In genomic region chr16:38285801-38286200, GRCm38 (mm10) we compare ENCODE assay signal across 37 mouse cellular contexts. TPM values are rescaled to one million over a fixed set of nuclear protein-coding genes. Genes with fewer than 3 reads are reported as not detected.
A peak's percentile ranks its signal among the peaks of the same experiment; 100 is the strongest.
DNase-seq lines count a peak whose midpoint lies in the region; ATAC-seq and TF ChIP-seq lines count a peak whose summit lies in the region.
"Had no signal": no experiment of that assay in that cellular context is flagged by ENCODE, and none has a peak within 500 bp of the region (broad histone marks: within the 10 kb centered on the region; RNA-seq: fewer than 3 reads in every experiment).

No protein-coding gene starts in this region.

- peak; percentile 27 for ATAC-seq in liver, postnatal 0 days
- ATAC-seq: forebrain, embryonic 13.5 days; inflammation-experienced regulatory T-cells, adult 6 months; lung, postnatal 0 days had no signal

- intact Hi-C loops in heart, postnatal 14 days (cut with DNase I), result no loop called here

- no peak overlapping the region for H3K4me2 ChIP-seq in liver, postnatal 0 days (ENCODE audit: low read depth, low read length)
- H3K4me2 ChIP-seq: embryonic facial prominence, embryonic 15.5 days; forebrain, embryonic 13.5 days; heart, embryonic 13.5 days; hindbrain, embryonic 15.5 days; limb, embryonic 12.5 days had no signal

- DNase-seq in adrenal gland, postnatal 14 days, result peak; percentile 35
- no peak for DNase-seq in adrenal gland, adult 8-10 months
- DNase-seq in 3T3-L1 (ENCODE audit: low read depth, low spot score) (peak; percentile 31), NIH3T3 (ENCODE audit: low read depth) (peak; percentile 71)
- peak; percentile 64 for DNase-seq in liver, postnatal 0 days
- DNase-seq in left cerebral cortex, adult 11 months (ENCODE audit: low spot score), result no peak
- no peak for DNase-seq in heart, postnatal 14 days
- DNase-seq: B cell, adult 2 months; cerebellum, adult 8-10 months; cerebellum, postnatal 25 days; gastrocnemius, postnatal 25 days; heart, adult 2 months; heart, postnatal 10 days; layer of hippocampus, adult 9-11 months; lung, adult 18-20 months; lung, postnatal 4 days; spleen, adult 18-20 months; thymus, adult 18-20 months; thymus, postnatal 4 days had no signal

- H3K27ac ChIP-seq in liver, postnatal 0 days (ENCODE audit: low read depth), result peak overlapping the region; percentile 97
- H3K27ac ChIP-seq: embryonic facial prominence, embryonic 10.5 days; embryonic facial prominence, embryonic 15.5 days; forebrain, embryonic 13.5 days; heart, adult 2 months; heart, embryonic 13.5 days; hindbrain, embryonic 10.5 days; hindbrain, embryonic 15.5 days; left cerebral cortex, adult 2 months; limb, embryonic 12.5 days had no signal

- WGBS in liver, postnatal 0 days (ENCODE audit: insufficient replicate concordance), result 52% methylated on average over 7 of the region's 7 CpGs

- H3K4me1 ChIP-seq in liver, postnatal 0 days (ENCODE audit: insufficient read depth), result peaks cover 18% of the 10 kb centered on the region
- H3K4me1 ChIP-seq: embryonic facial prominence, embryonic 15.5 days; hindbrain, embryonic 15.5 days had no signal

- no peak overlapping the region; the same call in 1 of the 2 replicates for H3K9ac ChIP-seq in liver, postnatal 0 days (replicated peaks)
- H3K9ac ChIP-seq: embryonic facial prominence, embryonic 15.5 days; forebrain, embryonic 13.5 days; heart, embryonic 13.5 days; hindbrain, embryonic 15.5 days; limb, embryonic 12.5 days had no signal

- no peak for TF ChIP-seq CTCF in liver, postnatal 0 days (IDR thresholded peaks at IDR 0.05; ENCODE audit: low read depth)

- H3K4me3 ChIP-seq in liver, postnatal 0 days (ENCODE audit: low read depth, low read length), result no peak overlapping the region
- H3K4me3 ChIP-seq: embryonic facial prominence, embryonic 10.5 days; embryonic facial prominence, embryonic 15.5 days; forebrain, embryonic 13.5 days; heart, adult 2 months; heart, embryonic 13.5 days; hindbrain, embryonic 10.5 days; hindbrain, embryonic 15.5 days; left cerebral cortex, adult 2 months; limb, embryonic 12.5 days had no signal

- no peaks in the 10 kb centered on the region; the same call in 1 of the 2 replicates for H3K36me3 ChIP-seq in liver, postnatal 0 days (replicated peaks; ENCODE audit: insufficient read depth, low read length)
- H3K36me3 ChIP-seq: embryonic facial prominence, embryonic 10.5 days; embryonic facial prominence, embryonic 15.5 days; heart, embryonic 13.5 days; hindbrain, embryonic 10.5 days; hindbrain, embryonic 15.5 days; limb, embryonic 12.5 days had no signal

- TF ChIP-seq EP300 in liver, postnatal 0 days (IDR thresholded peaks at IDR 0.05; ENCODE audit: low read depth), result no peak; the same call in 1 of the 2 replicates

- H3K9me3 ChIP-seq in liver, postnatal 0 days (ENCODE audit: low read length), result no peaks in the 10 kb centered on the region
- H3K9me3 ChIP-seq: embryonic facial prominence, embryonic 10.5 days; embryonic facial prominence, embryonic 15.5 days; forebrain, embryonic 13.5 days; heart, embryonic 13.5 days; hindbrain, embryonic 10.5 days; hindbrain, embryonic 15.5 days; limb, embryonic 12.5 days had no signal

- no peaks in the 10 kb centered on the region for H3K27me3 ChIP-seq in liver, postnatal 0 days (ENCODE audit: insufficient read depth, low read length)
- H3K27me3 ChIP-seq: embryonic facial prominence, embryonic 15.5 days; forebrain, embryonic 13.5 days; heart, embryonic 13.5 days; hindbrain, embryonic 15.5 days; limb, embryonic 12.5 days had no signal

RNA-seq across cellular contexts. Expression of gene Nr1i2, which starts 8.8 kb away (rescaled TPM):
- 0.79 and 5.3 TPM in 2 replicates for total RNA-seq in adrenal gland, postnatal 14 days (2021)
- total RNA-seq in adrenal gland, adult 8-10 months (2022), result under 1 TPM in 1 of 4 experiments, not detected in 3; 0.11 TPM
- 13.8 and 14.6 TPM in 2 replicates for polyA plus RNA-seq in liver, postnatal 0 days (2015; fragmentation: Nextera tagmentation; extraction: Ambion mirVana)
- not detected for total RNA-seq in heart, postnatal 14 days (2021)
- total RNA-seq: CH12.LX; gastrocnemius, postnatal 25 days; heart, adult 2 months; heart, postnatal 10 days; left cerebral cortex, adult 2 months; left cerebral cortex, postnatal 25 days; monocyte, adult 5-6 weeks; neutrophil, adult 5-6 weeks had no signal
- polyA plus RNA-seq: embryonic facial prominence, embryonic 10.5 days; embryonic facial prominence, embryonic 15.5 days; forebrain, embryonic 13.5 days; heart, adult 2 months; heart, embryonic 13.5 days; hindbrain, embryonic 10.5 days; hindbrain, embryonic 15.5 days; inflammation-experienced regulatory T-cells, adult 6 months; limb, embryonic 12.5 days; midbrain, embryonic 14.5 days; neural tube, embryonic 11.5 days had no signal

RNA-seq across cellular contexts. Expression of gene Maats1, which starts 56.1 kb away (rescaled TPM):
- total RNA-seq in adrenal gland, postnatal 14 days (2021), result 0.48 and 0.53 TPM in 2 replicates
- 1 to 10 TPM in 1 of 4 experiments, under 1 TPM in 3; 0.38 to 1.0 (median 0.46) TPM for total RNA-seq in adrenal gland, adult 8-10 months (2022)
- polyA plus RNA-seq in liver, postnatal 0 days (2015; fragmentation: Nextera tagmentation; extraction: Ambion mirVana), result 0.04 TPM in 1 of 2 replicates, not detected in the other
- total RNA-seq in heart, postnatal 14 days (2021), result under 1 TPM; 0.10 TPM
- total RNA-seq: gastrocnemius, adult 18-20 months; gastrocnemius, postnatal 25 days; heart, adult 2 months; heart, postnatal 10 days; monocyte, adult 5-6 weeks; neutrophil, adult 5-6 weeks had no signal
- polyA plus RNA-seq: kidney, embryonic 14.5 days had no signal

Comparison
In these comparisons a context has a peak if more than half of its experiments do, and no peak if none do; other contexts are left out.
1. DNase-seq: peak in adrenal gland, postnatal 14 days (single experiment), 3T3-L1 (single experiment), NIH3T3 (single experiment) and liver, postnatal 0 days (single experiment); none in adrenal gland, adult 8-10 months (single experiment), left cerebral cortex, adult 11 months (single experiment) and heart, postnatal 14 days (0 of 2).